Mouse (Mus musculus) stomach, postnatal 0 days (tissue): ENCODE data around the gene Irgm2.

Experiments
- CTCF ChIP-seq: IDR thresholded peaks from 2 replicates; pipeline ENCODE4 v1.5.1; 2016; ENCODE audit warnings: antibody characterized with exemption, low read depth, mild to moderate bottlenecking, moderate library complexity
- EP300 ChIP-seq: optimal IDR thresholded peaks from 2 replicates; pipeline ENCODE3; 2016; ENCODE audit warnings: antibody characterized with exemption

- no peak for TF ChIP-seq EP300
- no peak for TF ChIP-seq CTCF
These were observed 62.4 kb downstream of the Irgm2 start for GRCm38 (mm10) chr11:58261826-58262225.
